Mouse (Mus musculus): ENCODE data around the gene Entpd7. TPM values are rescaled to one million over a fixed set of nuclear protein-coding genes. Genes with fewer than 3 reads are reported as not detected.

Entpd7 gene
- 1.4 TPM in 2 replicates for polyA plus RNA-seq (2012)

GRCm38 (mm10) chr19:43689419-43690246, at the start of gene Entpd7:
TSS of gene Entpd7 (plus strand) at chr19:43689672.
- no peak for TF ChIP-seq GATA1 (IDR thresholded peaks at IDR 0.05; ENCODE audit: low read length)

- no peak for TF ChIP-seq GATA1 (IDR thresholded peaks at IDR 0.05; ENCODE audit: low read length)
Observed at GRCm38 (mm10) chr19:43641833-43642232, 47.6 kb upstream of the Entpd7 start.

- no peak for TF ChIP-seq GATA1 (IDR thresholded peaks at IDR 0.05; ENCODE audit: low read length)
Observed at GRCm38 (mm10) chr19:43642843-43643242, 46.6 kb upstream of the Entpd7 start.

GRCm38 (mm10) chr19:43645508-43645907, 44.0 kb upstream of the Entpd7 start:
- TF ChIP-seq GATA1 (IDR thresholded peaks at IDR 0.05; ENCODE audit: low read length) = no peak

GRCm38 (mm10) chr19:43646852-43647251, 42.6 kb upstream of the Entpd7 start:
- no peak for TF ChIP-seq GATA1 (IDR thresholded peaks at IDR 0.05; ENCODE audit: low read length)

GRCm38 (mm10) chr19:43647261-43647660, 42.2 kb upstream of the Entpd7 start:
- no peak for TF ChIP-seq GATA1 (IDR thresholded peaks at IDR 0.05; ENCODE audit: low read length)

- no peak for TF ChIP-seq GATA1 (IDR thresholded peaks at IDR 0.05; ENCODE audit: low read length)
Observed at GRCm38 (mm10) chr19:43648343-43648742, 41.1 kb upstream of the Entpd7 start.

GRCm38 (mm10) chr19:43651241-43651785, 38.2 kb upstream of the Entpd7 start:
- no peak for TF ChIP-seq GATA1 (IDR thresholded peaks at IDR 0.05; ENCODE audit: low read length)

- no peak for TF ChIP-seq GATA1 (IDR thresholded peaks at IDR 0.05; ENCODE audit: low read length)
Observed at GRCm38 (mm10) chr19:43655735-43656492, 33.6 kb upstream of the Entpd7 start.

- TF ChIP-seq GATA1 (IDR thresholded peaks at IDR 0.05; ENCODE audit: low read length) = no peak
Observed at GRCm38 (mm10) chr19:43659632-43660031, 29.8 kb upstream of the Entpd7 start.

GRCm38 (mm10) chr19:43660774-43661173, 28.7 kb upstream of the Entpd7 start:
- TF ChIP-seq GATA1 (IDR thresholded peaks at IDR 0.05; ENCODE audit: low read length) = no peak

- TF ChIP-seq GATA1 (IDR thresholded peaks at IDR 0.05; ENCODE audit: low read length) = no peak
Observed at GRCm38 (mm10) chr19:43662176-43662967, 27.1 kb upstream of the Entpd7 start.

- no peak for TF ChIP-seq GATA1 (IDR thresholded peaks at IDR 0.05; ENCODE audit: low read length)
Observed at GRCm38 (mm10) chr19:43663471-43663870, 26.0 kb upstream of the Entpd7 start.

- TF ChIP-seq GATA1 (IDR thresholded peaks at IDR 0.05; ENCODE audit: low read length) = no peak
Observed at GRCm38 (mm10) chr19:43665441-43666048, 23.9 kb upstream of the Entpd7 start.
